Mouse (Mus musculus) layer of hippocampus, adult 18-20 months (tissue): ENCODE measurements around the gene Xkr8. TPM values are rescaled to one million over a fixed set of nuclear protein-coding genes. Genes with fewer than 3 reads are reported as not detected.
"Not testable (repeated sequence)": the region's sequence is repeated elsewhere in the genome, so short reads cannot be mapped to it uniquely, and the experiment has no call there.

Source experiments
- DNase-seq, 2 experiments: peaks; one replicate each; pipeline ENCODE4 v3.0.0; 2022; ENCODE audit warnings: low spot score in 2 of 2
- total RNA-seq, 2 experiments: library from RNA; stranded (reverse); gene quantifications; 2 replicates each; pipeline ENCODE4 v1.2.3; 2021

Gene Xkr8
- total RNA-seq, 2 experiments from 2014 or later: 4.0 to 5.2 TPM

GRCm38 (mm10) chr4:132741491-132741890 lies 9.1 kb upstream of the Xkr8 start:
- DNase-seq: no peak

- DNase-seq: not testable (repeated sequence)
Observed at GRCm38 (mm10) chr4:132737154-132737553, 4.8 kb upstream of the Xkr8 start.

DNA sequence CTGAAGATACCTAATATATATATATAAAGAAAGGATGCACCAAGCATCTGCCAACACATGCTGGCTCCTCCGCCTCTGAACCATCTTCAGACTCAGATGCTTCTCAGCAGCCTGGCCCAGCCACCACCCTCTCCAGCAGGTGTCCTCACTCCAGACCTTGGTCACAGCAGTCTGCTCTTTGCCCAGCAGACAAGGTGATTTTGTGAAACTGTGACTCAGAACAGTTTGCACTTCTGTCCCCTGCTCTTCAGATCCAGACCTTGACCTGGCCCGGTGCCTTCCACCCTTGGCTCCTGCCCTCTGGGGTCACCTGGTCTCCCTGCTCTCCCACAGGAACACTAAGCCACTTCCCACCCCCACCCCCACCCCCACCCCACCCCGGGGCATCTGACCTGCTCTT lies 3.5 kb upstream of the Xkr8 start:
- no peak for DNase-seq

DNA sequence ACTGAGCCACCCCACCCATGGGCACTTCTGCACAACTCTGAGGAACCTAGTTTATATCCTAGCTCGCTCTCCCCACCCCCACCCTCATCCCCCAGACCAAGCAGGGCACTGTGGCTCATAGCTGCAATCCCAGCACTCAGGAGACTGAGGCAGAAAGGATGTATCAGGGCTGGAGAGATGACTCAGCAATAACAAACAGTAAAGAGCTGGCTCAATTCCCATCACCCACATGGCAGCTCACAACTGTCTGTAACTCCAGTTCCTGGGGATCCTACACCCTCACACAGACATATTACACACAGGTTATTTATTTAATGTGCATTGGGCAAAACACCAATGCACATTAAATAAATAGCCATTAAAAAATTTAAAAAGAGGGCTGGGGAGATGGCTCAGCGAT lies 3.0 kb upstream of the Xkr8 start:
- no peak for DNase-seq

GRCm38 (mm10) chr4:132734766-132735165 lies 2.4 kb upstream of the Xkr8 start:
- DNase-seq: no peak

DNA sequence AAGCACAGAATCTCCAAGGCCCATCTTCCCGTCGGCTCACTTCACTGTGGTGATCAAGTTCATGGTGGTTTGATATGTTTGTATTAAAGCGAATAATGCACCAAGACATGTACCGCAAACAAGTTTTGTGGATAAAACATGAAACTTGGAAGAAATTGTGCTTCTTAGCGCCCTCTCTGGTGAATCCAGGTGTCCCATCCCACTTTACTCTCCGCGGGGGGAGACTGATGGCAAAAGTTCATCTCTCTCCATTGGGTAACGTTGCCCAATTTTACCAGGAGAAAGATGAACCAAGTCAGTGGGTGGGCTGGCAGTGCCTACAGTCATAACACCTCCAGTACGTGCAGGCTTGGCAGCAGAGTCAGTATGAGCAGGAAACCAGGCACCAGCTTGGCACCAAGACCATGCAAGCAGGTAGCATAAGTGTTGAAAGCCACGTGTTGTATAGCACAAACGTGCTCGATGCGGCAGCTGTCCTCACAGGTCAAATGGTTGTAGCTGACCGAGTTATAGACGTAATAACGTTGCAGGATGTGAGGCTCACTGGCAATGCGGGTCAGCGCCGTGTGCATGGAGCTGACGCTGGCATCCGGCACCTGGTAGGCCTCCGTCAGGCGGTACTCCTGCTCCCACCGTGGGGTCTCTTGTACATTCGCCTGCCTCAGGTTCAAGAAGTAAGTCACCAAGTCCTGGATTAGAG lies 875 bp upstream of the Xkr8 start:
- DNase-seq: peak in 1 of 2 experiments; percentile 39

GRCm38 (mm10) chr4:132731616-132732015 lies 730 bp downstream of the Xkr8 start:
- DNase-seq: no peak

GRCm38 (mm10) chr4:132728233-132728632 lies 4.1 kb downstream of the Xkr8 start:
- no peak for DNase-seq

GRCm38 (mm10) chr4:132718251-132718650 lies 14.1 kb downstream of the Xkr8 start:
- DNase-seq: no peak

DNA sequence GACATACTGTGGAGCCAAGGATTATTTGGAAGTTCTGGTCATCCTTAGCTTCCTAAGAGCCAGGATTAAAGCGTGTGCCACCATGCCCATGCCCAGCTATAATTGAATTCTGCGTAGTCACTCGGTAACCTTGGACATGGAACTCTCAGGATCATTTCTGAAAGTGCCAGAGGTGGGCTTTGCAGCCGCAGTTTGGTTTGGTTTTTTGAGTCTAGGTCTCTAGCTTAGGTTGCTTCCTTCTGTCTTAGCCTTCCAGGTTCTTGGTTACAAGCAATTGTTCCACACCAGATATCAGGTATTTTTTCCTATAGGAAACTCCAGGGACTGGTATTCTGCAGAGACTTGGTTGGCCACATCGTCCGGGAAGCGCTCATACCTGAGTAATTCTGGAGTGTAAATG lies 19.2 kb downstream of the Xkr8 start:
- DNase-seq: no peak

DNA sequence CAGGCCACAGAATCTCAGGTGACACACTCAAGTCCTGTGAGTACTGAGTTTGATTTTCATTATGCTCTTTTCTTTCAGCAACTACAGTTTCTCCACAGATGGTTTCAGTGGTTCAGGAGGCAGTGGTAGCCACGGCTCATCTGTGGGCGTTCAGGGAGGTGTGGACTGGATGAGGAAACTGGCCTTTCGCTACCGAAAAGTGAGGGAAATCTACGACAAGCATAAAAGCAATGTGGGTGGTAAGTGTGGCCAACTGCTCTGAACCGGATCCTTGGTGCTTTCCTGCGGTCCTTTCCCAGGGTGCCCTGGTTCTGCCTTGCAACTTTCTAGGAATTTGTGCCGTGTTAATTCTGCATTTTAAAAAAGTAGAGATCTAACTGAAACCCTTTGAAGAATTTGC lies 25.5 kb downstream of the Xkr8 start:
- DNase-seq: no peak

- DNase-seq: no peak
Observed at GRCm38 (mm10) chr4:132702076-132702475, 30.3 kb downstream of the Xkr8 start.

DNA sequence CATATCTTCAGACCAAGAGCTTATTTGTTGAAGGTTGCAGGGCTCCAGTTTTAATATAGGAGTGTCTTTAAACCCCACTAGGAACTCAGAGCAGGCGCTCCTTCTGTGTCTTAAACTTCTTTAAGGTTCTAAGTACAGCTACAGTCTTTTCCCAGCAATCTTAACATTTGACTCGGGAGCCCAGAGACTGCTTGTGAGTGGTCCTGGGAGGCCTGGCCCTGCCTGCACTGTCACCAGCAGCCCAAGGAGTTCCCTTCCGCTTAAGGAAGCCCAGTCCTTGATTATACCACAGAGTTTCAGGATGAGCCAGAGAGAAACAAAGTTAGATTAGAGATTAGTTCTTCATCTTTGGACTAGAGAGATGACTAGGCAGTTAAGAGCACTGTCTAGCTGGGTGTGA lies 39.0 kb downstream of the Xkr8 start:
- no peak for DNase-seq

DNA sequence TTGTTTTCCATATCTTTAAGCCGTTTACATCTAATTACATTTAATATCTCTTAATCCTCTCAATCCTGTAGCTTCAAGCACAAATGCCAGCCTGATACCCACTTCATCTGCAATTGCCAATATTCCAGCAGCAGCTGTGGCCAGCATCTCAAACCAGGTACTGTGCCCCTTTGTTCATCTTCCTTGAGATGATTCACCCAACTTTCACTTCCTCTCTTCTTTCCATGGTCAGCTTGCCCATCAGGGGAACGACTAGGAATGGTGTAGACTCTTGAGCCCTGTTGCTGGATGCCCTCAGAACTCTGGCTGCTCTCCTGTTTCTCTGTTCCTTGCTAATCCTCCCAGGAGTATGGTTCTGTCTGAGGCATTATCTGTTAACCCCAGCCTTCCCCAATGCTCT lies 42.7 kb downstream of the Xkr8 start:
- no peak for DNase-seq

- peak in 1 of 2 experiments; percentile 55 for DNase-seq
Observed at GRCm38 (mm10) chr4:132676771-132677539, 55.4 kb downstream of the Xkr8 start.

Other genes with a start within 250 kb of the Xkr8 start
- gene Sesn2, start 222.0 kb downstream of the Xkr8 start, total RNA-seq: 10 to 100 TPM; 14.4 to 16.8 TPM
- 100 to 1,000 TPM; 426 to 434 TPM for gene Atpif1, start 198.9 kb downstream of the Xkr8 start, total RNA-seq
- gene Dnajc8, start 197.0 kb downstream of the Xkr8 start, total RNA-seq: 10 to 100 TPM; 87.9 to 92.5 TPM
- gene Ptafr, start 168.5 kb downstream of the Xkr8 start, total RNA-seq: 1 to 10 TPM; 1.3 to 1.5 TPM
- 10 to 100 TPM; 27.9 to 28.0 TPM for gene Eya3, start 93.6 kb downstream of the Xkr8 start, total RNA-seq
- 1 to 10 TPM; 3.6 to 4.8 TPM for gene Smpdl3b, start 24.7 kb upstream of the Xkr8 start, total RNA-seq
- 10 to 100 TPM; 14.4 to 16.4 TPM for gene Rpa2, start 35.8 kb upstream of the Xkr8 start, total RNA-seq
- 1 to 10 TPM in 1 of 2 experiments, under 1 TPM in 1; 0.43 to 1.1 TPM for gene Themis2, start 63.8 kb upstream of the Xkr8 start, total RNA-seq
- 10 to 100 TPM; 42.8 to 43.7 TPM for gene Ppp1r8, start 110.6 kb upstream of the Xkr8 start, total RNA-seq
- 100 to 1,000 TPM; 109 to 111 TPM for gene Stx12, start 152.0 kb upstream of the Xkr8 start, total RNA-seq
- 10 to 100 TPM; 53.1 to 60.5 TPM for gene Fam76a, start 190.0 kb upstream of the Xkr8 start, total RNA-seq
- gene Fgr, start 241.5 kb upstream of the Xkr8 start, total RNA-seq: under 1 TPM; 0.13 to 0.35 TPM